Mouse (Mus musculus) spleen, adult 2 months (tissue): ENCODE measurements around the gene Gse1. TPM values are rescaled to one million over a fixed set of nuclear protein-coding genes. Genes with fewer than 3 reads are reported as not detected.

Source experiments
- DNase-seq, 2 experiments: peaks; one replicate each; pipeline versions ENCODE4 v3.0.0 to v3.0.0-alpha.2; 2012 to 2021; ENCODE audit warnings: low spot score in 2 of 2, low read depth in 1 of 2
- H3K27ac ChIP-seq: fragments of 200-500 bp; 2 replicates; pipeline ENCODE4 v1.5.1; 2012; ENCODE audit warnings: low read length, inconsistent platforms; ENCODE audit not compliant: insufficient read depth
- H3K27me3 ChIP-seq: fragments of 200-500 bp; 2 replicates; pipeline ENCODE4 v1.6.1; 2012; ENCODE audit warnings: mild to moderate bottlenecking, moderate library complexity, low read length, inconsistent platforms; ENCODE audit not compliant: control insufficient read depth, insufficient read depth
- H3K36me3 ChIP-seq: fragments of 200-500 bp; 2 replicates; pipeline ENCODE4 v1.6.1; 2012; ENCODE audit warnings: mild to moderate bottlenecking, low read length, inconsistent platforms; ENCODE audit not compliant: control insufficient read depth, insufficient read depth
- H3K4me1 ChIP-seq: fragments of 200-500 bp; 2 replicates; pipeline ENCODE4 v1.6.1; 2011; ENCODE audit warnings: inconsistent platforms; ENCODE audit not compliant: control insufficient read depth, insufficient read depth, insufficient read length
- H3K4me3 ChIP-seq: fragments of 200-500 bp; 2 replicates; pipeline ENCODE4 v1.5.1; 2011; ENCODE audit warnings: mild to moderate bottlenecking, inconsistent platforms; ENCODE audit not compliant: insufficient read depth, insufficient read length; ENCODE audit errors: extremely low read depth
- CTCF ChIP-seq: fragments of 200-500 bp; IDR thresholded peaks from 2 replicates; pipeline ENCODE4 v1.5.1; 2011; ENCODE audit warnings: mild to moderate bottlenecking, inconsistent platforms; ENCODE audit not compliant: insufficient read depth, insufficient read length, insufficient replicate concordance; ENCODE audit errors: extremely low read depth
- POLR2A ChIP-seq: fragments of 200-500 bp; IDR thresholded peaks from 2 replicates; pipeline ENCODE4 v1.6.1; 2011; ENCODE audit warnings: low read depth, low read length, inconsistent platforms
- WGBS: fragments of 180-500 bp; shearing (Covaris S2); methylation state at CpG from one replicate; pipeline ENCODE4 v1.1.7; 2018; 5-methylcytosine and 5-hydroxymethylcytosine counted together
- polyA plus RNA-seq: library from polyadenylated mRNA; depleted of rRNA; stranded (reverse); fragments of >200 nt; gene quantifications from 2 replicates; pipeline ENCODE4 v1.2.3, GENCODE M21; 2012

The Gse1 gene
- polyA plus RNA-seq, 1 experiment: 39.2 TPM

GRCm38 (mm10) chr8:120594571-120594970 is 366.3 kb downstream of the Gse1 start:
- Histone ChIP-seq H3K27me3 (no peaks in the 10 kb centered on the region), H3K27ac (no peak overlapping the region), H3K36me3 (no peaks in the 10 kb centered on the region), H3K4me3 (no peak overlapping the region), H3K4me1 (no peaks in the 10 kb centered on the region; the same call in 1 of the 2 replicates)
- no peak for DNase-seq
- TF ChIP-seq POLR2A: no peak
- 86% methylated on average over 5 of the region's 5 CpGs for WGBS

GRCm38 (mm10) chr8:120595963-120596362 is 367.7 kb downstream of the Gse1 start:
- Histone ChIP-seq H3K4me3 (no peak overlapping the region), H3K36me3 (no peaks in the 10 kb centered on the region), H3K4me1 (no peaks in the 10 kb centered on the region; the same call in 1 of the 2 replicates), H3K27ac (no peak overlapping the region), H3K27me3 (no peaks in the 10 kb centered on the region)
- 10% methylated on average over 5 of the region's 5 CpGs for WGBS
- TF ChIP-seq POLR2A (no peak), CTCF (peak; percentile 70; the same call in 1 of the 2 replicates)
- DNase-seq: peak; percentile 42 to 45

- no peak overlapping the region for H3K4me3 ChIP-seq
- no peak overlapping the region for H3K27ac ChIP-seq
- 85% methylated on average over 24 of the region's 24 CpGs for WGBS
- H3K4me1 ChIP-seq: no peaks in the 10 kb centered on the region; the same call in 1 of the 2 replicates
- no peak for TF ChIP-seq CTCF
- TF ChIP-seq POLR2A: no peak
- DNase-seq: no peak
- H3K36me3 ChIP-seq: no peaks in the 10 kb centered on the region
- no peaks in the 10 kb centered on the region for H3K27me3 ChIP-seq
These were observed 370.3 kb downstream of the Gse1 start for GRCm38 (mm10) chr8:120598579-120598978.

- Histone ChIP-seq H3K4me1 (no peaks in the 10 kb centered on the region; the same call in 1 of the 2 replicates), H3K27ac (no peak overlapping the region), H3K4me3 (no peak overlapping the region), H3K27me3 (no peaks in the 10 kb centered on the region), H3K36me3 (no peaks in the 10 kb centered on the region)
- DNase-seq: peak; percentile 40 to 71
- TF ChIP-seq CTCF (peak; percentile 68; the same call in 1 of the 2 replicates), POLR2A (no peak)
- WGBS: 29% methylated on average over 7 of the region's 7 CpGs
These were observed 371.2 kb downstream of the Gse1 start for GRCm38 (mm10) chr8:120599504-120599903.

GRCm38 (mm10) chr8:120602672-120603071 is 374.4 kb downstream of the Gse1 start:
- TF ChIP-seq CTCF (no peak), POLR2A (no peak)
- Histone ChIP-seq H3K27me3 (no peaks in the 10 kb centered on the region), H3K36me3 (no peaks in the 10 kb centered on the region), H3K27ac (no peak overlapping the region), H3K4me3 (no peak overlapping the region), H3K4me1 (no peaks in the 10 kb centered on the region; the same call in 1 of the 2 replicates)
- 80% methylated on average over 6 of the region's 6 CpGs for WGBS
- no peak for DNase-seq

- WGBS: 82% methylated on average over 9 of the region's 9 CpGs
These were observed 379.2 kb downstream of the Gse1 start for GRCm38 (mm10) chr8:120607460-120607859.

GRCm38 (mm10) chr8:120607885-120608284 is 379.6 kb downstream of the Gse1 start:
- 15% methylated on average over 7 of the region's 7 CpGs for WGBS
- DNase-seq: peak; percentile 32 to 67
- Histone ChIP-seq H3K36me3 (no peaks in the 10 kb centered on the region), H3K27ac (no peak overlapping the region), H3K27me3 (no peaks in the 10 kb centered on the region), H3K4me1 (no peaks in the 10 kb centered on the region), H3K4me3 (no peak overlapping the region)
- TF ChIP-seq CTCF (peak; percentile 56; the same call in 1 of the 2 replicates), POLR2A (no peak)

More at GRCm38 (mm10) chr8:120607460-120607859, 379.2 kb downstream of the Gse1 start:
- TF ChIP-seq POLR2A (no peak), CTCF (no peak)
- H3K27me3 ChIP-seq: no peaks in the 10 kb centered on the region
- no peak overlapping the region for H3K4me3 ChIP-seq
- H3K4me1 ChIP-seq: no peaks in the 10 kb centered on the region
- no peaks in the 10 kb centered on the region for H3K36me3 ChIP-seq
- no peak for DNase-seq
- H3K27ac ChIP-seq: no peak overlapping the region
